Mouse (Mus musculus): ENCODE results near the gene Kcnq1. TPM values are rescaled to one million over a fixed set of nuclear protein-coding genes. Genes with fewer than 3 reads are reported as not detected.

Kcnq1 gene
- polyA plus RNA-seq, 1 experiment from 2014 or later, result 0.87 TPM

DNA sequence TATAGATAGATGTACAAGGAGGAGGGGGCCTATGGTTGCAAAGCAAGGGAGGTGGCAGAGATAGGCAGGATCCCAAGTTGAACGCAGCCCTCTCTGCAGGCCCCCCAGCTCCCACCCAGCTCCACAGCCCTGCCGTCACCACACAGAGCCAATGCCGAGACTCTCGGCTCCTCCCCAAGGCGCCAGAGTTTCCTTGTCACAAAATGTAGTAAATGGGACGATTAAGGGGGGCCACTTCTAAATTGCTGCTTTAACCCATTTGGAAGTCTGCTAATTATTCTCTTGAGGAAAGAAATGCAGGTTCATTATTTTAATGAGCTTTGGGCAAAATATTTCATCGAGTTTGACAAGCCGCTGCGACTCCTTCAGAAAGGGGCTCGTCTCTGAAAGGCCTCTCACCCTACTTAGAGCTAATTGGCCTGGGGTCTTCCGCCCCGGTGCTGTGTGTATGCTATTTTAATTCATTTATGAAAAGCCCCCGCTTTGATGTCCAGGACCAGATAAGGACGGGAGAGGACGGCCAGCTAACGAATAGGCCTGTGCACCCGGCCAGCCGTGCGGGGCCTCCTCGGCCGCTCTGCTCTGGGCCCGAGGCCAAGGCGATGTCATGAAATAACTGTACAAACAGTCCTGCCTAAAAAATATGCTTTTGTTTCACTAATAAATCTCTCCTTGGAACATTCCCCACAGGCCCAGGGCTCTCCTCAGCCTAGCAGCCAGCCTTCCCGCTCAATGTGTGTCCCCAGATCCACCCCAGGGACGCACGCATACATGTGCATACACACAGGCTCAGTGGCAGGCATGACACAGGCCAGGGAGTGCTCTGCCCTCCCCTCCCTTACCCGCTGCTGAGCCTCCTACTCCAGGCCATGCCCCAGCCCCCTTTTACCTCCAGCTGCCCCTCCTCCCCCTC, 282.9 kb downstream of the Kcnq1 start:
- H3K4me2 ChIP-seq (replicated peaks), result peak overlapping the region; percentile 41
- H3K27ac ChIP-seq, result peak overlapping the region; percentile 91
- H3K9me3 ChIP-seq, result no peaks in the 10 kb centered on the region
- peak overlapping the region; percentile 57; the same call in 1 of the 2 replicates for H3K9ac ChIP-seq
- no peaks in the 10 kb centered on the region for H3K36me3 ChIP-seq
- WGBS, result 22% methylated on average over 27 of the region's 27 CpGs
- peak; percentile 90 for ATAC-seq (ENCODE audit: low FRiP score, low read depth)
- H3K4me3 ChIP-seq, result no peak overlapping the region
- H3K27me3 ChIP-seq, result no peaks in the 10 kb centered on the region
- H3K4me1 ChIP-seq, result peaks cover 35% of the 10 kb centered on the region

DNA sequence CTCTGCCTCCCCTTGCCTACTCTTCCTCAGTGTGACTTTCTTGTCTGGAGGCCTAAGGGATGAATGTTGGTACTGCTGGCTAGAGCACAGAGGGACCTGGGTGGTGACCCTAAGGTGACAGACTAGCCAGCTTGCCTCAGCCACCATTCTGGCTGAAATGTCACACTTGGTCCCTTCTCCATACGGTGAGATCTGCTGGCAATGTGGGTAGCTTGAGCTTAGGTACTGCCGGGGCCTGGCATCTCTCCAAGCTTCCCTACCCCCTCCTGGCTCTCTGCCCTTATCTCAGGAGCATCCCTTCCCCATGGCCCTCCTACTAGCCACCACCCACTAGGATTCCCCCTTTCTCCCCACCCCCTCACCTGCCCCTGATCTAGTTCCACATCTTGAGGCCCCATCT, 283.7 kb downstream of the Kcnq1 start:
- Histone ChIP-seq H3K9me3 (no peaks in the 10 kb centered on the region), H3K4me1 (peaks cover 36% of the 10 kb centered on the region), H3K4me2 (replicated peaks) (peak overlapping the region; percentile 41), H3K4me3 (no peak overlapping the region), H3K27me3 (no peaks in the 10 kb centered on the region), H3K36me3 (no peaks in the 10 kb centered on the region), H3K27ac (peak overlapping the region; percentile 91), H3K9ac (0 out of 2 replicates have a peak overlapping the region, but pooled peaks have one; percentile 35)
- ATAC-seq (ENCODE audit: low FRiP score, low read depth), result 0 out of 2 replicates have a peak, but pooled peaks have one; percentile 8
- whole genome bisulfite sequencing, result 33% methylated on average over 2 of the region's 2 CpGs

DNA sequence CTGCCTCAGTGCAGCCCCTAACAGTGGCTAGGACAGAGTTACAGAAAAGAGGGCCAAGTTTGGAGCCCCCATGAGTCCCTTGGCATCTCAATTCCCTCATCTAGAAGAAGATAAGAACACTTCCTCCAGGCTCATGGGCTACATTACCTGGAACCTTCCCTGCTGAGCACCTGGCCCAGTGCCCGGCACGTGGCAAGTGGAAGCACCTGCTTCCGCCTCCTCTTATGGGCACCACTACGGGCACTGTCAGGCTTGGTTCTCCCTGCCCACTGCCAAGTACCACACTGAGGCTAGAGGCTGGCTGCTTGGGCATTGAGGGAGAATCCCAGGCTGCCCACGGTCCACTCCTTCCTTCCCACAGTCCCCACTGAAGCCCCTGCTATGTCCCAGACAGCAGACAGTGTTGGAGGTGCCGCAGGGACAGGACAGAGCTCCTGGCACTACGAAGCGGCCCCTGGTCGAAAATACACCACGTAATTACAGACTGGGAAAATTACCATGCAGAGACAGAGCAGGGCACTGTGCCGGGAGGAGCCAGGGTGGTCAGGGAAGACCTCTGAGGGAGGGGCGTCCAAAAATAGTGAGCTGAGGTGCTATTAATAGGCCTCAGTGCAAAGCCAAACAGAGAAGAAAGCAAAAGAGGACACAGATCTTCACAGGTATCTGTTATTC, 284.3 kb downstream of the Kcnq1 start:
- Histone ChIP-seq H3K27me3 (no peaks in the 10 kb centered on the region), H3K27ac (peak overlapping the region; percentile 91; the same call in 1 of the 2 replicates), H3K4me2 (replicated peaks) (no peak overlapping the region), H3K4me1 (peaks cover 41% of the 10 kb centered on the region), H3K4me3 (no peak overlapping the region), H3K9ac (no peak overlapping the region), H3K9me3 (no peaks in the 10 kb centered on the region), H3K36me3 (no peaks in the 10 kb centered on the region)
- WGBS, result 76% methylated on average over 12 of the region's 12 CpGs
- no peak for ATAC-seq (ENCODE audit: low FRiP score, low read depth)

DNA sequence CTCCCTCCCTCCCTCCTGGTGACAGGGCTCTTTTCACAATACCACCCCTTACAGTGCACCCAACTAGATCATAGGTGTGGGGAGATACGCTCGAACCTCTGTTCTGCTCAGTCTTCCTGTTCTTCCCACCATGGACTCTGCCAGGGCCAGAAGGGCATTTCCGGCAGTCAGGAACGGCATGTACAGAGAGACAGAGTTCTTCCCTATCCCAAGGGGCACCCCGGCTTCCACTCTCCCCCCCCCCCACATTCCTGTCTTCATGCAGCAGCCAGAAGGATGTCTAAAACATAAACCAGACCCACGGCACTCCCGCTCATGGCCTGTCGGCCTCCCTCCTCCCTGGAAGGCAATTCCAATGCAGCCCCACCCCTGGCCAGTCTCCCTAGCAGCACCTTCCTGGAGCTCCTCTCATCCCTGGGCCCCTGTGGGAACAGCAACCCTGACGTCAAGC, 289.0 kb downstream of the Kcnq1 start:
- Histone ChIP-seq H3K4me3 (no peak overlapping the region), H3K9ac (no peak overlapping the region), H3K27ac (no peak overlapping the region), H3K4me1 (peaks cover 12% of the 10 kb centered on the region), H3K27me3 (no peaks in the 10 kb centered on the region), H3K9me3 (no peaks in the 10 kb centered on the region), H3K4me2 (replicated peaks) (no peak overlapping the region), H3K36me3 (no peaks in the 10 kb centered on the region)
- 51% methylated on average over 9 of the region's 9 CpGs for WGBS
- no peak for ATAC-seq (ENCODE audit: low FRiP score, low read depth)

DNA sequence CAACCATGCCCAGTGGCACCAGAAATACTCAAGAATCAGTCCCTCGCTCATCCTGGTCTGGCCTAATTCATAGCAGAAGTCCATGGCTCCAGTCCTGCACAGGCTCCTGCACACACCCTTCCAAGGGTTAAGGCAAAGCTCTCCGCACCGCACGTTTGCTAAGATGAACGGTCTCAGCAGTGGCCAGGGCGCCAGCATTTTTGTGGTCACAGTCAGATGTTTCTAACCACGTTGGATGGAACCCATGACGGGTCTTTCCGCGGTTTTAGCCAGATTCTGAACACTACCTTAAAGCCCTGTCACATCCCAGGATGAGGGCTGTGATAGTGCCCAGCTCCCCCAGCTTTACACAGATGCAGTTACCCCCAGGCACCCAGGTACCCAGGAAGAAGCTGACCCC, 293.6 kb downstream of the Kcnq1 start:
- WGBS, result 83% methylated on average over 10 of the region's 10 CpGs
- Histone ChIP-seq H3K4me1 (peaks cover 31% of the 10 kb centered on the region), H3K4me2 (replicated peaks) (no peak overlapping the region), H3K27me3 (no peaks in the 10 kb centered on the region), H3K36me3 (no peaks in the 10 kb centered on the region), H3K9me3 (no peaks in the 10 kb centered on the region), H3K9ac (no peak overlapping the region), H3K4me3 (no peak overlapping the region), H3K27ac (no peak overlapping the region)
- ATAC-seq (ENCODE audit: low FRiP score, low read depth), result no peak

DNA sequence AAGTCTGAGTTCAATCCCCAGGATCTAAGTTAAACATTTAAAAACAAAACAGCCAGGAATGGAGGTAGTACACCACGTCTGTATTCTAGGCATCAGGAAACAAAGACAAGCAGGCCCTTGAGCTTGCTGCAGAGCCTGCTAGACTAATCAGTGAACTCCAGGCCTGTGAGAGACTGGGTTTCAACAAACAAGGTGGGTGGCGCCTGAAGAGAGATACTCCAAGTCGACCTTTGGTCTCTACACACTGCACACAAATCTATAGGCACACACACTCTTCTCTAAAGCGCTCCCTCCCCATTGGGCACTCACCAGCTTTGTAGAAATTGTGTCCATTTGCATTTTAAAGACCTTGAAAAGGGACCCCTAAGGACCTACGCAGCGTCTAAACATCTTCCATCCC, 294.4 kb downstream of the Kcnq1 start:
- ATAC-seq (ENCODE audit: low FRiP score, low read depth), result no peak
- H3K4me2 ChIP-seq (replicated peaks), result no peak overlapping the region
- peaks cover 23% of the 10 kb centered on the region for H3K4me1 ChIP-seq
- H3K9ac ChIP-seq, result no peak overlapping the region
- WGBS, result 53% methylated on average over 6 of the region's 6 CpGs
- H3K9me3 ChIP-seq, result no peaks in the 10 kb centered on the region
- no peaks in the 10 kb centered on the region for H3K36me3 ChIP-seq
- H3K27ac ChIP-seq, result no peak overlapping the region
- H3K4me3 ChIP-seq, result no peak overlapping the region
- H3K27me3 ChIP-seq, result no peaks in the 10 kb centered on the region

DNA sequence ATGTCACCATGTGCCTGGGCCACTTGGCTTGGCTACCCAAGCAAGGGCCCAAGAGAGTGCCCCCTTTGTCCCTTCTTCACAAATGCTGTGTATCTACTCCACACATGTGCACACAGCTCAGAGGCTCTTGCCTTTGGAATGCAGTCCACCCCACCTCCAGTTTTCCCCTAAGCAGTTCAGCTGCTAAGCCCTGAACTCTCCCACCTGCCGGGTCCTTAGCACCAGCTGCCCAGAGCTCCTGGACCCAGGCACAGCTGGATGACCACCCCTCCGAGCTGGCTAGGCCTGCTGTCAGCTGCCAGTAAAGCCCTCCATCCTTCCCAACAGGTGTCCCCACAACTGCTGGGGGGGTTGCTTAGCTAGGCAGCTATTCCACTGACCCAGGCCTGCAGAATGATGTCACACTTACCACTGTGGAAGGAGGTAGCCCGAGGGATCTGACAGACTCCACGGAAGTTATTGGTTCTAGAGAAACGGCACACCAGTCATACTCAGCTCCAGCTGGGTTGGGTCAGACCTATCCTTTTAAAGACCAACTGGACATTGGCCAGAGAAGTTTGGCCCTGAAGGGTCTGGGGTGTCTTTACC, 295.4 kb downstream of the Kcnq1 start:
- no peaks in the 10 kb centered on the region for H3K27me3 ChIP-seq
- WGBS, result 37% methylated on average over 5 of the region's 5 CpGs
- no peak overlapping the region for H3K4me2 ChIP-seq (replicated peaks)
- no peak overlapping the region for H3K4me3 ChIP-seq
- peak; percentile 87 for ATAC-seq (ENCODE audit: low FRiP score, low read depth)
- H3K9ac ChIP-seq, result 0 out of 2 replicates have a peak overlapping the region, but pooled peaks have one; percentile 31
- no peaks in the 10 kb centered on the region for H3K9me3 ChIP-seq
- H3K4me1 ChIP-seq, result peaks cover 23% of the 10 kb centered on the region
- H3K36me3 ChIP-seq, result no peaks in the 10 kb centered on the region
- H3K27ac ChIP-seq, result no peak overlapping the region

DNA sequence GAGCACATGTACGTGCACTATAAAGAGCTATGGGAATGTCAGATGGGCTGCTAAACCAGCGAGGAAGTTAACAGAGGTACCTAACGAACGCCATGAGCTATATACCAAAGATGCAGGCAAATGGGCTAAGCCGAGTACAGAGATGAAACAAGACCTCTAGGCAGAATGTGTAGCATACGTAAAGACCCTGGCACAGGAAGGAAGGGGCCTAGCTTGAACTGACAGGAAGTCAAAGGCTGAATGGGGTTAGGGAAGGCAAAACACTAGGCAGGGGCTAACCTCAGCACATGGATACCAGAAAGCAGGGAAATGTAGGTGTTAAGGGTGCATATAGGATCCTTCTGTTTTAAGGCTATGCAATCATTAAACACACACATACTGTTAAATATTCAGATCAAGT, 298.1 kb downstream of the Kcnq1 start:
- Histone ChIP-seq H3K36me3 (no peaks in the 10 kb centered on the region), H3K4me1 (peaks cover 42% of the 10 kb centered on the region), H3K27ac (no peak overlapping the region), H3K27me3 (no peaks in the 10 kb centered on the region), H3K4me2 (replicated peaks) (no peak overlapping the region), H3K9me3 (no peaks in the 10 kb centered on the region), H3K9ac (no peak overlapping the region), H3K4me3 (no peak overlapping the region)
- no peak for ATAC-seq (ENCODE audit: low FRiP score, low read depth)
- WGBS, result 55% methylated on average over 6 of the region's 6 CpGs

DNA sequence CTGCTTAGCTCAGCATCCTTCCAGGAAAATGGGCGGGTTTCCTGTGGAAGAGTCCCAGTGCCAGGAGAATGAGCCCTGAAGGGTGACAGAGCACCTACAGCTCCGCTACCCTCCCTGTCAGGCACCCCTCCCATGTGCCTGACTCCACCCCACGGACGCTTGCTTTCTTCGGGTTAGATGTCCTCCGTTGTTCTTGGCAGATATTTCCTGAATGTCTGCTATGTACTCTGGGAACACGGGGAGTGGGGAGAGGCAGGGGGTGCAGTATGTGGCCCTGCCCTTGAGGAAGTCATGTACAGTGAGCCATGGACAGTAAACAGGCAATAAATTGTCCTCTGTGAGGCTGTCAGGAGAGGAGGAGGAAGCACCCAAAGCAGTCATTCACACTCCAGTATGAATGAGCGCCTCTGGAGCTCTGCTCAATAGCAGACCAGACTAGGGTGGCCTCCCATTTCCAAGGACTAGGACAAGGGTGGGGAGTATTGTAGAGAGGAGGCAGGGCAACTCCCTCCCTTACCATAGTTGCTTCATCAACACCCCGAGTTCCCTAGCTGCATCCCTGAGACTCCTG, 301.9 kb downstream of the Kcnq1 start:
- no peak overlapping the region for H3K4me2 ChIP-seq (replicated peaks)

DNA sequence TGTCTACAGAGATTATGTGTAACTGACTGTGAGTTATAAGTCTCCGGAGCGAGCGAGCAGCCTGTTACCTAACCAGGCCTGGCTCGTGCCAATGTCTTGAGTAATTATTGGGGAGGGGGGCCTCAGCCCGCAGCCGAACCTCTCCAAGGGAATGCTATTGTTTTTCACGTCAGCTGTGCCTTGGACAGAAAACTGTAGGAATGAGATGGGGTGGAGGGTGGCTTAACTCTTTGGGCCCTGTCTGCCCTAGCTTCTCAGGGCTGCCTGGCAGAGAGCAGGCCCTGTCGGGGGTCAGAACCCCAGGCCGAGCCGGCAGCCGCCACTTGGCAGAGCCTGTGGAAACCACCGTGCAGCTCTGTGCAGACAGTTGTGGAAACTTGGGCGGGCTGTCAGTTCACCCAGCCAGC, 302.5 kb downstream of the Kcnq1 start:
- 38% methylated on average over 13 of the region's 13 CpGs for WGBS
- no peaks in the 10 kb centered on the region for H3K9me3 ChIP-seq
- H3K4me2 ChIP-seq (replicated peaks), result no peak overlapping the region; the same call in 1 of the 2 replicates
- H3K4me3 ChIP-seq, result no peak overlapping the region
- H3K36me3 ChIP-seq, result no peaks in the 10 kb centered on the region
- H3K9ac ChIP-seq, result no peak overlapping the region
- H3K27me3 ChIP-seq, result no peaks in the 10 kb centered on the region
- ATAC-seq (ENCODE audit: low FRiP score, low read depth), result peak; percentile 86
- peak overlapping the region; percentile 84 for H3K27ac ChIP-seq
- H3K4me1 ChIP-seq, result peaks cover 27% of the 10 kb centered on the region

More for the DNA sequence above, 301.9 kb downstream of the Kcnq1 start:
- Histone ChIP-seq H3K4me1 (peaks cover 32% of the 10 kb centered on the region), H3K9me3 (no peaks in the 10 kb centered on the region), H3K4me3 (no peak overlapping the region), H3K27me3 (no peaks in the 10 kb centered on the region), H3K27ac (peak overlapping the region; percentile 84; the same call in 1 of the 2 replicates), H3K9ac (no peak overlapping the region), H3K36me3 (no peaks in the 10 kb centered on the region)
- 64% methylated on average over 9 of the region's 9 CpGs for WGBS
- peak; percentile 29; the same call in 1 of the 2 replicates for ATAC-seq (ENCODE audit: low FRiP score, low read depth)

DNA sequence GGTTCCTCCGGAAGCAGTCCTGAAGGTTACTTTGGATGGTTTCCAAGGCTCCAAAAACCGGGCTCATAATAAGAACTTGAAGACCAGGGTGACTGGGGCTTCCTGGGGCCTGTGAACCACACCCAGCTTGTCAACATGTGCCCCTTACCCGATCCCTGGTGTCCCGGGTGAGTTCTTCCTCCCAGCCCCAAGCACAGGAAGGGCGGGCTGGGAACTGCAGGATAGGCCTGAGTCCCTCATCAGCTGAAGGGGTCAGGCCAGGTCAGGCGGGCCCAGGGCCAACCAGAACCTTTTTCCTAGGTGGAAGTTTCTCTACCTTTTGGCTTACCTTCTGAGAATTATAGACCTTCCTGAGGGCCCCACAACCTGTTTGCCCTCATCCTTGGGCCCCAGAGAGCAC, 306.4 kb downstream of the Kcnq1 start:
- no peaks in the 10 kb centered on the region for H3K9me3 ChIP-seq
- H3K27ac ChIP-seq, result no peak overlapping the region
- no peak for ATAC-seq (ENCODE audit: low FRiP score, low read depth)
- no peak overlapping the region for H3K4me2 ChIP-seq (replicated peaks)
- H3K27me3 ChIP-seq, result no peaks in the 10 kb centered on the region
- H3K4me3 ChIP-seq, result no peak overlapping the region
- peaks cover 48% of the 10 kb centered on the region for H3K4me1 ChIP-seq
- H3K9ac ChIP-seq, result no peak overlapping the region
- WGBS, result 77% methylated on average over 6 of the region's 6 CpGs
- no peaks in the 10 kb centered on the region for H3K36me3 ChIP-seq

Data from limb, embryonic 13.5 days (tissue).